Comparison of ENCODE assay signal across 22 mouse cellular contexts in the genomic region with DNA sequence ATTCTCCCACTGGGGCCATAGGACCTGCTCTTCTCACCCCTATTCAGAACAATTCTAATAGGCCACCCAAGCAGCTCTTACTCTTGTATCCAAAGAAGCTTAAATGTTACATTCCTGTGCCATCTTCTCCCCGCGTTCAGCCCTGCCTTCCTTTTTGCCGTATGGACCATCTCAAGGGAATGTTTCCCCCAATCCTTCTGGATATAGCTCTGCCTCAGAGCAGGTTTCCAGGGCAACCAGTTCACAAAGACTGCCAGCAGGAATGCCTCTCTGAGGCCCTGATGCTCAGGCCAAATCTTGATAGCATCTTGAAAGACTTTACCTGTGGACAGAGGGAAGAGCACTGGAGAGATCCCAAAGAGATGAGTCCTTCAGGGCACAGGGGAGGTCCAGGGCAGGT. TPM values are rescaled to one million over a fixed set of nuclear protein-coding genes. Genes with fewer than 3 reads are reported as not detected.
DNase-seq lines count a peak whose midpoint lies in the region; ATAC-seq and TF ChIP-seq lines count a peak whose summit lies in the region.
"Had no signal": no experiment of that assay in that cellular context is flagged by ENCODE, and none has a peak within 500 bp of the region (broad histone marks: within the 10 kb centered on the region; RNA-seq: fewer than 3 reads in every experiment).

No protein-coding gene starts in this region.

- no peak overlapping the region for H3K4me2 ChIP-seq in hindbrain, postnatal 0 days (ENCODE audit: low read depth, low read length)
- no peak overlapping the region for H3K4me2 ChIP-seq in midbrain, embryonic 14.5 days (ENCODE audit: low read length)
- H3K4me2 ChIP-seq: embryonic facial prominence, embryonic 12.5 days; heart, embryonic 15.5 days; limb, embryonic 15.5 days; lung, embryonic 14.5 days had no signal

- peaks cover 12% of the 10 kb centered on the region for H3K4me1 ChIP-seq in hindbrain, postnatal 0 days (ENCODE audit: insufficient read depth, low read length)
- H3K4me1 ChIP-seq in hindbrain, embryonic 10.5 days (replicated peaks): peaks cover 9% of the 10 kb centered on the region; the same call in 1 of the 2 replicates
- peaks cover 10% of the 10 kb centered on the region for H3K4me1 ChIP-seq in midbrain, embryonic 14.5 days (ENCODE audit: control insufficient read depth, insufficient read depth, low read length)
- H3K4me1 ChIP-seq in midbrain, embryonic 10.5 days: peaks cover 9% of the 10 kb centered on the region
- H3K4me1 ChIP-seq: embryonic facial prominence, embryonic 12.5 days; limb, embryonic 15.5 days had no signal

- peak overlapping the region; percentile 54 for H3K27ac ChIP-seq in hindbrain, postnatal 0 days
- H3K27ac ChIP-seq in hindbrain, embryonic 10.5 days: no peak overlapping the region
- 0 out of 2 replicates have a peak overlapping the region, but pooled peaks have one; percentile 22 for H3K27ac ChIP-seq in midbrain, embryonic 14.5 days (replicated peaks; ENCODE audit: low read depth, low read length)
- H3K27ac ChIP-seq in midbrain, embryonic 10.5 days (replicated peaks): no peak overlapping the region
- H3K27ac ChIP-seq: embryonic facial prominence, embryonic 12.5 days; heart, embryonic 15.5 days; kidney, postnatal 0 days; limb, embryonic 15.5 days; liver, embryonic 14.5 days had no signal

- no peak for TF ChIP-seq CTCF in hindbrain, postnatal 0 days (IDR thresholded peaks at IDR 0.05; ENCODE audit: low read depth)

- WGBS in hindbrain, postnatal 0 days: 28% methylated on average over 3 of the region's 3 CpGs
- WGBS in hindbrain, embryonic 10.5 days: 79% methylated on average over 3 of the region's 3 CpGs
- WGBS in midbrain, embryonic 14.5 days: 42% methylated on average over 3 of the region's 3 CpGs
- 70% methylated on average over 3 of the region's 3 CpGs for WGBS in midbrain, embryonic 10.5 days

- peak; percentile 14 to 15 for DNase-seq in cerebellum, postnatal 14 days
- DNase-seq in cerebellum, adult 11 months: no peak
- peak; percentile 63 for DNase-seq in hindbrain, postnatal 0 days (ENCODE audit: low spot score)
- no peak for DNase-seq in hindbrain, embryonic 10.5 days (ENCODE audit: low spot score)
- DNase-seq in midbrain, embryonic 14.5 days: peak; percentile 59
- DNase-seq in midbrain, embryonic 10.5 days (ENCODE audit: low spot score): no peak
- peak; percentile 65 for DNase-seq in brain, adult 2 months (ENCODE audit: low read depth, low spot score)
- no peak for DNase-seq in embryo, embryonic 10 days (ENCODE audit: low spot score)
- DNase-seq: adrenal gland, postnatal 10 days; cerebellum, adult 9-11 months; heart, postnatal 36 days; kidney, adult 2 months; layer of hippocampus, postnatal 36 days; lung, embryonic 14.5 days had no signal

- ATAC-seq in hindbrain, postnatal 0 days: peak; percentile 46
- ATAC-seq in midbrain, embryonic 14.5 days (ENCODE audit: low FRiP score, low TSS enrichment): no peak

- no peaks in the 10 kb centered on the region for H3K27me3 ChIP-seq in hindbrain, postnatal 0 days (ENCODE audit: insufficient read depth, low read length)
- no peaks in the 10 kb centered on the region for H3K27me3 ChIP-seq in hindbrain, embryonic 10.5 days (ENCODE audit: insufficient read depth, poor library complexity, severe bottlenecking)
- no peaks in the 10 kb centered on the region for H3K27me3 ChIP-seq in midbrain, embryonic 14.5 days (ENCODE audit: control insufficient read depth, insufficient read depth, low read length)
- no peaks in the 10 kb centered on the region for H3K27me3 ChIP-seq in midbrain, embryonic 10.5 days (ENCODE audit: low read depth, poor library complexity, severe bottlenecking)
- H3K27me3 ChIP-seq: embryonic facial prominence, embryonic 12.5 days; heart, embryonic 15.5 days; limb, embryonic 15.5 days had no signal

- H3K9ac ChIP-seq in hindbrain, postnatal 0 days (replicated peaks; ENCODE audit: low read length): no peak overlapping the region
- no peak overlapping the region for H3K9ac ChIP-seq in midbrain, embryonic 14.5 days (replicated peaks; ENCODE audit: low read length)
- H3K9ac ChIP-seq: embryonic facial prominence, embryonic 12.5 days; heart, embryonic 15.5 days; limb, embryonic 15.5 days; liver, embryonic 14.5 days; lung, embryonic 14.5 days had no signal

- no peaks in the 10 kb centered on the region for H3K9me3 ChIP-seq in hindbrain, postnatal 0 days (ENCODE audit: low read length)
- no peaks in the 10 kb centered on the region for H3K9me3 ChIP-seq in hindbrain, embryonic 10.5 days
- no peaks in the 10 kb centered on the region for H3K9me3 ChIP-seq in midbrain, embryonic 14.5 days (ENCODE audit: control insufficient read depth, low read length)
- H3K9me3 ChIP-seq in midbrain, embryonic 10.5 days (replicated peaks): no peaks in the 10 kb centered on the region
- H3K9me3 ChIP-seq: embryonic facial prominence, embryonic 12.5 days; heart, embryonic 15.5 days; limb, embryonic 15.5 days had no signal

- no peaks in the 10 kb centered on the region for H3K36me3 ChIP-seq in hindbrain, postnatal 0 days (ENCODE audit: insufficient read depth, low read length)
- no peaks in the 10 kb centered on the region for H3K36me3 ChIP-seq in hindbrain, embryonic 10.5 days
- no peaks in the 10 kb centered on the region for H3K36me3 ChIP-seq in midbrain, embryonic 14.5 days (ENCODE audit: control insufficient read depth, insufficient read depth, low read length)
- no peaks in the 10 kb centered on the region for H3K36me3 ChIP-seq in midbrain, embryonic 10.5 days
- H3K36me3 ChIP-seq: embryonic facial prominence, embryonic 12.5 days; heart, embryonic 15.5 days; limb, embryonic 15.5 days had no signal

- no peak overlapping the region for H3K4me3 ChIP-seq in hindbrain, postnatal 0 days (ENCODE audit: low read length)
- no peak overlapping the region for H3K4me3 ChIP-seq in hindbrain, embryonic 10.5 days
- no peak overlapping the region for H3K4me3 ChIP-seq in midbrain, embryonic 14.5 days (replicated peaks; ENCODE audit: low read depth, low read length)
- no peak overlapping the region for H3K4me3 ChIP-seq in midbrain, embryonic 10.5 days
- H3K4me3 ChIP-seq: embryonic facial prominence, embryonic 12.5 days; heart, embryonic 15.5 days; limb, embryonic 15.5 days had no signal

RNA-seq across cellular contexts. Expression of gene Cdh13, which starts 56.2 kb away (rescaled TPM):
- 134 and 137 TPM in 2 replicates for total RNA-seq in hindbrain, postnatal 0 days (2014; rRNA removed)
- polyA plus RNA-seq in hindbrain, postnatal 0 days (2015; fragmentation: Nextera tagmentation; extraction: Ambion mirVana): 122 and 141 TPM in 2 replicates
- 5.2 and 8.5 TPM in 2 replicates for polyA plus RNA-seq in hindbrain, embryonic 10.5 days (2016; fragmentation: Nextera tagmentation; extraction: Ambion mirVana)
- polyA plus RNA-seq in midbrain, embryonic 14.5 days (2014; fragmentation: Nextera tagmentation; extraction: Ambion mirVana): 131 and 143 TPM in 2 replicates
- 2.5 and 6.0 TPM in 2 replicates for polyA plus RNA-seq in midbrain, embryonic 10.5 days (2016; fragmentation: Nextera tagmentation; extraction: Ambion mirVana)
- total RNA-seq: megakaryocyte, adult 5-6 weeks; monocyte, adult 5-6 weeks; neutrophil, adult 5-6 weeks had no signal

Comparison
In these comparisons a context has a peak if more than half of its experiments do, and no peak if none do; other contexts are left out.
1. DNase-seq: peak in cerebellum, postnatal 14 days (2 of 2), hindbrain, postnatal 0 days (single experiment), midbrain, embryonic 14.5 days (single experiment) and brain, adult 2 months (single experiment); none in cerebellum, adult 11 months (single experiment), hindbrain, embryonic 10.5 days (single experiment), midbrain, embryonic 10.5 days (single experiment) and embryo, embryonic 10 days (single experiment).
2. H3K27ac ChIP-seq: peak in hindbrain, postnatal 0 days (single experiment) and midbrain, embryonic 14.5 days (single experiment); none in hindbrain, embryonic 10.5 days (single experiment) and midbrain, embryonic 10.5 days (single experiment).
3. RNA of gene Cdh13, which starts 56.2 kb away (polyA plus RNA-seq): 131 to 143 TPM in midbrain, embryonic 14.5 days and 122 to 141 TPM in hindbrain, postnatal 0 days; 5.2 to 8.5 TPM in hindbrain, embryonic 10.5 days and 2.5 to 6.0 TPM in midbrain, embryonic 10.5 days; every median in the first group is over 10 times any median in the second.